24 mouse cellular contexts compared by ENCODE assay signal in the genomic region with DNA sequence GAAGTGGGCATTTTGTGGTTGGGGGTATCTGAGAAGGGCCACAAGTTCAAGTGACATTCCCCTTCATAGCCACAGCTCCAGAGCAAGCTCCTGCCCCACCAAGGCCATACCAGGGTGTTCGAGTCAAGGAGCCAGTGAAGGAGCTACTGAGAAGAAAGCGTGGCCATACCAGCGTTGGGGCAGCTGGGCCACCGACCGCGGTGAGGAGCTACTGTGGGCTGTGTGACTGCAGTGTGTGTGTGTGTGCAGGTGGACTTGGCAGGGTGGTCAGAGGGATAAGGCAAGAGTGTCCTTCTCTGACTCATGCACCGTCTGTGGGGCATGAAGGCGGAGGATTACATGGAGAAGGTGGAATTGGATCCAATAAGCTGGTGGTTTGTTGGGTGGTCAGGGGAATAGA. TPM values are rescaled to one million over a fixed set of nuclear protein-coding genes. Genes with fewer than 3 reads are reported as not detected.
A peak's percentile ranks its signal among the peaks of the same experiment; 100 is the strongest.
DNase-seq lines count a peak whose midpoint lies in the region; ATAC-seq lines count a peak whose summit lies in the region.
"Had no signal": no experiment of that assay in that cellular context is flagged by ENCODE, and none has a peak within 500 bp of the region (broad histone marks: within the 10 kb centered on the region; RNA-seq: fewer than 3 reads in every experiment).

No protein-coding gene starts in this region.

- no peaks in the 10 kb centered on the region for H3K4me1 ChIP-seq in megakaryocyte, embryonic 14.5 days
- H3K4me1 ChIP-seq: embryonic facial prominence, embryonic 10.5 days; embryonic facial prominence, embryonic 12.5 days; forebrain, embryonic 13.5 days; forebrain, embryonic 15.5 days had no signal

- H3K27me3 ChIP-seq in megakaryocyte, embryonic 14.5 days (replicated peaks): peaks cover 11% of the 10 kb centered on the region
- H3K27me3 ChIP-seq: CH12.LX; embryonic facial prominence, embryonic 12.5 days; forebrain, embryonic 13.5 days; forebrain, embryonic 15.5 days had no signal

- peak overlapping the region; percentile 43 for H3K4me3 ChIP-seq in megakaryocyte, embryonic 14.5 days (replicated peaks)
- H3K4me3 ChIP-seq: embryonic facial prominence, embryonic 10.5 days; embryonic facial prominence, embryonic 12.5 days; forebrain, embryonic 13.5 days; forebrain, embryonic 15.5 days had no signal

- no peaks in the 10 kb centered on the region for H3K36me3 ChIP-seq in megakaryocyte, embryonic 14.5 days (replicated peaks; ENCODE audit: low read length)
- H3K36me3 ChIP-seq: embryonic facial prominence, embryonic 10.5 days; embryonic facial prominence, embryonic 12.5 days; forebrain, embryonic 15.5 days; G1E had no signal

- ATAC-seq in megakaryocyte, adult 5-6 weeks (ENCODE audit: poor library complexity, severe bottlenecking): no peak
- ATAC-seq in monocyte, adult 5-6 weeks (replicated peaks; ENCODE audit: insufficient number of reproducible peaks, low FRiP score, low TSS enrichment, poor library complexity, severe bottlenecking): 0 out of 2 replicates have a peak, but pooled peaks have one; percentile 17
- ATAC-seq: activated CD4-positive, CD25-positive, alpha-beta regulatory T cell, adult 4 months; CD4-positive, CD25-positive, alpha-beta regulatory T cell, adult 4 months; forebrain, embryonic 13.5 days; forebrain, embryonic 15.5 days; Patski had no signal

- H3K9me3 ChIP-seq in megakaryocyte, embryonic 14.5 days: no peaks in the 10 kb centered on the region
- H3K9me3 ChIP-seq: embryonic facial prominence, embryonic 10.5 days; embryonic facial prominence, embryonic 12.5 days; forebrain, embryonic 13.5 days; forebrain, embryonic 15.5 days; G1E had no signal

- peak; percentile 2 for DNase-seq in adrenal gland, postnatal 14 days
- no peak for DNase-seq in adrenal gland, postnatal 4 days (ENCODE audit: low spot score in 2 of 2)
- DNase-seq: adrenal gland, adult 8-10 months; adrenal gland, postnatal 25 days; B cell, adult 2 months; cerebellum, adult 11-12 months; cerebellum, adult 2 months; cerebellum, adult 9-10 months; cerebellum, postnatal 10 days; cerebellum, postnatal 25 days had no signal

RNA-seq across cellular contexts. Expression of a gene that starts 18.7 kb away (rescaled TPM):
- 1.6 and 7.5 TPM in 2 replicates for total RNA-seq in adrenal gland, postnatal 14 days (2021)
- total RNA-seq in adrenal gland, postnatal 4 days (2021): under 1 TPM; 0.48 to 0.85 TPM
- not detected in 2 replicates for polyA plus RNA-seq in megakaryocyte, embryonic 14.5 days (2012; ENCODE audit: insufficient read depth, low replicate concordance)
- 0.59 TPM in 1 of 2 replicates, not detected in the other for total RNA-seq in megakaryocyte, adult 5-6 weeks (2015)
- total RNA-seq in megakaryocyte, adult 5-6 weeks (2017): 0.22 and 0.85 TPM in 2 replicates
- total RNA-seq in monocyte, adult 5-6 weeks (2017): 31.5 to 46.5 TPM (median 42.8 TPM) in 3 replicates
- polyA plus RNA-seq: embryonic facial prominence, embryonic 10.5 days; embryonic facial prominence, embryonic 12.5 days; embryonic facial prominence, embryonic 14.5 days; forebrain, embryonic 11.5 days; forebrain, embryonic 15.5 days; G1E; Patski had no signal

RNA-seq across cellular contexts. Expression of a gene that starts 46.2 kb away (rescaled TPM):
- total RNA-seq in adrenal gland, postnatal 14 days (2021): 2.9 and 5.4 TPM in 2 replicates
- total RNA-seq in adrenal gland, postnatal 4 days (2021): 1 to 10 TPM; 3.8 to 6.1 TPM
- polyA plus RNA-seq in megakaryocyte, embryonic 14.5 days (2012; ENCODE audit: insufficient read depth, low replicate concordance): not detected in 2 replicates
- not detected in 2 replicates for total RNA-seq in megakaryocyte, adult 5-6 weeks (2015)
- total RNA-seq in megakaryocyte, adult 5-6 weeks (2017): not detected in 2 replicates
- not detected in 3 replicates for total RNA-seq in monocyte, adult 5-6 weeks (2017)
- total RNA-seq: CH12.LX had no signal
- polyA plus RNA-seq: activated CD4-positive, CD25-positive, alpha-beta regulatory T cell, adult 4 months; G1E had no signal
